Mouse (Mus musculus) heart, embryonic 15.5 days (tissue): ENCODE results near the gene St7. TPM values are rescaled to one million over a fixed set of nuclear protein-coding genes. Genes with fewer than 3 reads are reported as not detected.

ENCODE experiments used
- ATAC-seq: fragments of 200-750 bp; cut with Nextera tagmentation; replicated peaks from 2 replicates; pipeline ENCODE4 v1.8.0; 2017; ENCODE audit warnings: low read depth, moderate TSS enrichment; ENCODE audit not compliant: insufficient number of reproducible peaks, insufficient read depth, low FRiP score
- H3K27ac ChIP-seq: fragments of 300-500 bp; sonication (generic); 2 replicates; pipeline ENCODE4 v1.5.1; 2015; ENCODE audit warnings: mild to moderate bottlenecking, inconsistent platforms
- H3K27me3 ChIP-seq: fragments of 300-500 bp; sonication (generic); 2 replicates; pipeline ENCODE4 v1.6.1; 2015; ENCODE audit warnings: inconsistent platforms
- H3K36me3 ChIP-seq: fragments of 300-500 bp; sonication (generic); 2 replicates; pipeline ENCODE4 v1.6.1; 2015; ENCODE audit warnings: mild to moderate bottlenecking, inconsistent platforms
- H3K4me1 ChIP-seq: fragments of 300-500 bp; sonication (generic); replicated peaks from 2 replicates; pipeline ENCODE4 v1.6.1; 2015; ENCODE audit warnings: inconsistent platforms
- H3K4me2 ChIP-seq: fragments of 300-500 bp; sonication (generic); 2 replicates; pipeline ENCODE4 v1.6.1; 2015; ENCODE audit warnings: inconsistent platforms, mild to moderate bottlenecking, moderate library complexity
- H3K4me3 ChIP-seq: fragments of 300-500 bp; sonication (generic); 2 replicates; pipeline ENCODE4 v1.5.1; 2015; ENCODE audit warnings: mild to moderate bottlenecking, inconsistent platforms
- H3K9ac ChIP-seq: fragments of 300-500 bp; sonication (generic); 2 replicates; pipeline ENCODE4 v1.6.1; 2015; ENCODE audit warnings: mild to moderate bottlenecking, inconsistent platforms
- H3K9me3 ChIP-seq: fragments of 300-500 bp; sonication (generic); replicated peaks from 2 replicates; pipeline ENCODE4 v1.6.1; 2016; ENCODE audit warnings: inconsistent platforms
- WGBS: fragments of 180-500 bp; shearing (Covaris S2); methylation state at CpG from one replicate; pipeline ENCODE4 v1.1.7; 2015; ENCODE audit warnings: mixed read lengths; 5-methylcytosine and 5-hydroxymethylcytosine counted together
- polyA plus RNA-seq: library from polyadenylated mRNA; unstranded; fragments of >200 nt; fragmentation: Nextera tagmentation; extraction: Ambion mirVana; gene quantifications from 2 replicates; pipeline ENCODE4 v1.2.1, GENCODE M21; 2015

St7 gene
- polyA plus RNA-seq, 1 experiment from 2014 or later: 26.1 TPM

DNA sequence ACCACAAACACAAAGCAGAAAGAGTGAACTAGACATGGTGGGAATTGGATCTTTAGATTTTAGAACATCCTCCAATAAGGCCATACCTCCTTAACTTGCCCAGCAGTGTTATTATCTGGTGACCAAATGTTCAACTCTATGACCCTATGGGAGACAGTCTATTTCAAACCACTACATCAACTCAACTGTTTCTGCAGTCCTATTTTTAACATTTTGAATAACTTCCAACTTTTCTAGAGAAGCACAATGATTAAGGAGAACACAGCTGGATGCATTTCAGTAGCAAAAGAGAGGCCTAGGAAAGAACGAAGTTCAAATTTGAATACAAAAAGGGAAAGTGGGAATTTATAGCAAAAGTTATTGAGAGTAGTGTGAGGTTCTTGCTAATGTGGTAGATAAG, 97.5 kb downstream of the St7 start:
- Histone ChIP-seq H3K4me1 (peaks cover 21% of the 10 kb centered on the region), H3K9me3 (no peaks in the 10 kb centered on the region), H3K9ac (no peak overlapping the region), H3K27ac (peak overlapping the region; percentile 73), H3K27me3 (no peaks in the 10 kb centered on the region), H3K36me3 (no peaks in the 10 kb centered on the region), H3K4me3 (no peak overlapping the region), H3K4me2 (no peak overlapping the region)
- ATAC-seq: no peak
- WGBS: 37% methylated on average over 1 of the region's 1 CpGs

DNA sequence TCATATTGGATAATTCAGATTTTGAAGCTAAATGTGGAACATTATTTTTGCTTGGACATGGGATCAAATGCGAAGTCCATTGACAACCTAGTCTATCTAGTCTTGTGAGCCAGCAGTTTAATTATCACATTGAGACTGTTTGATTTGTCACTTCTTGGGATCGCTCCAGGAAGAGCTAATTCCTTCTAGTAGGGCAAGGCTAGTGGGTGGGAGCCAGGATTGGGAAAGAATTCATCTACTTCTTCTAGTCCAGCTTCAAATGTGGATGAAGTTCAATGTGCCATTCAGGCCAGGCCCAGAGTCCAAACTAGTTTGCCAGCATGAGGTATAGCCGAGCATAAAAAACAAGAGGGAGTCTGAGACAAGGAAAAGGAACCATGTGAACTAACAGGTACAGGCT, 100.7 kb downstream of the St7 start:
- 87% methylated on average over 3 of the region's 3 CpGs for WGBS
- Histone ChIP-seq H3K4me3 (no peak overlapping the region), H3K4me1 (peaks cover 12% of the 10 kb centered on the region), H3K36me3 (no peaks in the 10 kb centered on the region), H3K9ac (no peak overlapping the region), H3K9me3 (no peaks in the 10 kb centered on the region), H3K4me2 (no peak overlapping the region), H3K27ac (no peak overlapping the region), H3K27me3 (no peaks in the 10 kb centered on the region)
- ATAC-seq: no peak

DNA sequence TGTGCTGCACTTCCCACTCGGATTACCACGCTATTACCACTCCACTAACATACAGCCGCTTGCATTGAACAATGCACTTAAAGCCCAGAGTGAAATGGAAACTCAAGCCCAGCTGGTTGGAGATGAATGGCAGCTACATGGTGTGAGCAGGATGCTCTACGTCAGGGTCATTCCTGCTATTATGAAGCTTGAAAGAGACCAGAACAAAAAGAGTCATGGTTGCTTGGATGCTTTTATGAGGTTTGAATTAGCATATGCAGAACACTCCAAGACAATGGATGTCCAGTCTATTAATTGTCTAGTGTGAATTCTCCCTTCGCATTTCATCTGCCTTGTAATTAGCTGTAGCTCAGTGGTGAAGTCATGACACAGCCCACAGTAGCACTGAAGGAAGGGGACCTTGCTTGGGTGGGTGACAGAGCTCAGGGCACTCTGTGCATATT, 104.6 kb downstream of the St7 start:
- Histone ChIP-seq H3K36me3 (no peaks in the 10 kb centered on the region), H3K9ac (no peak overlapping the region), H3K9me3 (no peaks in the 10 kb centered on the region), H3K4me1 (no peaks in the 10 kb centered on the region; the same call in 1 of the 2 replicates), H3K27me3 (no peaks in the 10 kb centered on the region), H3K27ac (no peak overlapping the region), H3K4me2 (no peak overlapping the region), H3K4me3 (no peak overlapping the region)
- ATAC-seq: no peak
- WGBS: 89% methylated on average over 5 of the region's 5 CpGs

DNA sequence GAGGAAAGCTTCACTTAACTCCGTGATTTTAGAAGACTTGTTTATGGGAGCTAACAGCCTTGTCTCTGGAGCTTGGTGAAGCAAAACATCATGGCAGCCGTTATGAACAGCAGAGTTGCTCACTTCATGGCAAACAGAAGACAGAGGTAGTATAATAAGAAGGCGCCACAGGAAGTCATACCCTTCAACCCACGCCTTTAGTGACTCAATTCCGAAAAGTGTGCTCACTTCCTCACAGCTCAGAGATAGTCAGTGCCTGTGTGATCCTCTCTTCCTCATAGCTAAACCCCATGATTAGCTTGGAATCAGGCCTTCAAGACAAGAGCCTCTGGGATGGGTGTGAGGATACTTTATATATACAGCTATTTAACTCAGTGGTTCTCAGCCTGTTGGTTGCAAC, 108.0 kb downstream of the St7 start:
- H3K27ac ChIP-seq: no peak overlapping the region
- no peaks in the 10 kb centered on the region for H3K36me3 ChIP-seq
- ATAC-seq: no peak
- no peaks in the 10 kb centered on the region for H3K9me3 ChIP-seq
- 82% methylated on average over 5 of the region's 5 CpGs for WGBS
- no peaks in the 10 kb centered on the region for H3K27me3 ChIP-seq
- no peak overlapping the region for H3K9ac ChIP-seq
- no peak overlapping the region for H3K4me3 ChIP-seq
- H3K4me1 ChIP-seq: no peaks in the 10 kb centered on the region
- H3K4me2 ChIP-seq: no peak overlapping the region

DNA sequence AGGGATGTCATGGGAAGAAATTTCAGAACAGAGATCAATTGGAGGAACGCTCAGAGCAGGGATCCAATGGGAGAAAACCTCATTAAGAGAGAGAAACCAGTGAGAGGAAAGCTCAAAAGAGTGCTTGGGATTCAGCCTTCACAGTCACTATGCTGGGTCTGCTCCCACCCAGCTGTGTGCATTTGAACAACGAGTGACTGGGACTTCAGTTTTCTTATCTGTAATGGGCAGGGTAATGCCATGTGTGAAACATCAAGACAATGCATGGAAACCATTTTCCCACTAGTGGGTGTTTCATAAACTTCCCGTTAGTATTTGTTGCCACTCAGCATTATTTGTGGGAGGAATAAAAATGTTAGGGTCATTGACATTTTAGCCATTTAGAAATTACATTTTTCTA, 111.7 kb downstream of the St7 start:
- peaks cover 10% of the 10 kb centered on the region for H3K4me1 ChIP-seq
- 55% methylated on average over 3 of the region's 3 CpGs for WGBS
- no peaks in the 10 kb centered on the region for H3K9me3 ChIP-seq
- no peaks in the 10 kb centered on the region for H3K27me3 ChIP-seq
- no peak for ATAC-seq
- H3K4me2 ChIP-seq: no peak overlapping the region
- H3K27ac ChIP-seq: no peak overlapping the region
- no peak overlapping the region for H3K4me3 ChIP-seq
- H3K9ac ChIP-seq: no peak overlapping the region
- no peaks in the 10 kb centered on the region for H3K36me3 ChIP-seq

DNA sequence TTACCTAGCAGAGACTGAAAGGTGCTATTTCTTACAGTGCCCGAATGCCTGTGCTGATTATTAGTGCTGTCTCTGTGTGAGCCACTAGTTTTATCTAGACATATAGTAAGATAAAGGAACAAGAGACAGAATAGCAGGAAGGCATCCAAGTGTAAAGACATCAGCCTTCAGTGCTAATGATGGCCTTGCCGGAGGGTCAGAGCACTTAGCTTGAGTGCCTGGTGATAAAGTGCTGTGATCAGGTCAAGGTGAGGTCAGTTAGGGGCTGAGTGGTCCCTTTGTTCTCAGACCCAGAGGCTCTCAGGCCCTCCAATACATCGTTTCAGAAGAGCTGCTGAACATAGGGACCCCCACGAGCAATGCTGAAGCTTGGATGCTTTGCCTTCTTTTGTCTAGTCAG, 113.8 kb downstream of the St7 start:
- 13% methylated on average over 4 of the region's 4 CpGs for WGBS
- ATAC-seq: no peak
- no peak overlapping the region for H3K4me2 ChIP-seq
- peaks cover 10% of the 10 kb centered on the region for H3K4me1 ChIP-seq
- no peak overlapping the region for H3K9ac ChIP-seq
- H3K9me3 ChIP-seq: no peaks in the 10 kb centered on the region
- no peaks in the 10 kb centered on the region for H3K36me3 ChIP-seq
- no peak overlapping the region for H3K4me3 ChIP-seq
- no peaks in the 10 kb centered on the region for H3K27me3 ChIP-seq
- no peak overlapping the region for H3K27ac ChIP-seq

DNA sequence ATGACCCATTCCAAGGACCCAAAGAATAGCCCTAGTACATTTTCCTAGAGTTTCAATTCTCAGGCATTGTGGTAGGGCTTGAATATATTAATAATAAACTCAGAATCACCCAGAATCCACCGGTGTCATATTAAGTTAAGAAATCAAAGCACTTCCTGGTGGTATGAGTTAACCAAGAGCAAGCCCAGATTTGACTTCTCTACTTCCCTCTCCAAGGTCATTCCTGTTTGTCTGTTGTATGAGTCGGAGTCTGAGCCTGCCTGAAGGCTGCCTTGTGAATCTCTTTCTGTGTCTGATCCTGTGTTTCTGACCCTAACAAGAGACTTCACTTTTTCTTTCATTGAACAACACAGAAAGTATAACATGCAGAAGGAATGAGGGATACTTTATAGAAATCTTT, 118.3 kb downstream of the St7 start:
- ATAC-seq: no peak
- Histone ChIP-seq H3K27ac (no peak overlapping the region), H3K27me3 (no peaks in the 10 kb centered on the region), H3K4me1 (peaks cover 26% of the 10 kb centered on the region), H3K9ac (no peak overlapping the region), H3K36me3 (no peaks in the 10 kb centered on the region), H3K9me3 (no peaks in the 10 kb centered on the region), H3K4me3 (no peak overlapping the region), H3K4me2 (no peak overlapping the region)
- 59% methylated on average over 2 of the region's 2 CpGs for WGBS

DNA sequence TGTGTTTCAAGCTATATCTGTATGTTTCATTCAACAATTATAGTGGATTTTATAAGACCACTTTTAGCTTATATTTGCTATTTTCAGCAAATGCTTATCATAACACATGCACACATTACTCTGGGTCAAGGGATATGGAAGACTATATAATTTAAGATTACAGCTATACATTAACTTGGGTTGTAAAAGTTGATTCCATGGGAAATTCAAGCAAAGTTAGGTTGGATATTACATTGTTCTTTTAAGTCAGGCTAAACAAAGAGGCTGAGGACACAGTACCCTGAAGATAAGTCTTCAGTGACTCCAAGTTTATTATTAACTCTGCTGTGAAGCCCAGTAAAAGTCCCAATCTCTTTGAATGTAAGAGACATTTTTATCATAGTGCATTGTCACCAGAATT, 118.8 kb downstream of the St7 start:
- no peaks in the 10 kb centered on the region for H3K9me3 ChIP-seq
- no peak overlapping the region for H3K9ac ChIP-seq

DNA sequence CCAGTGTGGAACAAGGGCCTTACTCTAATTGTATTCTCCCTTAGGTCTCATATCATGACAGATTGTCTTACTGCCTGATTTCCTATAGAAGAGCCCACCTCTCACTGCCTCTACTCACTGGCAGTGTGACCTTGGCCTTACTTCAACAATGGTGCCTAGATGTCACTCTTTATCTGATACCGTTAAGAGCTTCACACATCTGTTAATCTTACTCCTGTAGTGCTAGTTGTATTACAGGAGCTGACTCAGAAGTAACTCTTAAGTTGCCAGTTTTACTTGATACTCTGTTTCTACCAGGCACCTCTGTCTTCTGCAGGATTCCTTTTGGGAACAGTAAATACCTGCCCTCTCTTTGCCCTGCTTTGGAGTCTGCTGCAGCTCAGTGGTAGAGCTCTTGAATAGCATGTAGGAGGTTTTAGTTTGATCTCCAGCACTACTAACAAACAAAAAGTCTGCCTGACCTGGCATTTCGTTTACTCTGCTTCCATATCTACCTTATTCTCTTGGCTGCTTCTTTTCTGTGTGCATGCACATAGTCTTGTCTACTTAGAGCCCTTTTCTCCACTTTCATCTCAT, 121.4 kb downstream of the St7 start:
- no peaks in the 10 kb centered on the region for H3K27me3 ChIP-seq
- no peak for ATAC-seq
- H3K4me3 ChIP-seq: no peak overlapping the region
- no peak overlapping the region for H3K27ac ChIP-seq
- 35% methylated on average over 2 of the region's 2 CpGs for WGBS
- no peaks in the 10 kb centered on the region for H3K36me3 ChIP-seq
- H3K9ac ChIP-seq: no peak overlapping the region
- H3K4me2 ChIP-seq: no peak overlapping the region
- no peaks in the 10 kb centered on the region for H3K9me3 ChIP-seq
- peaks cover 26% of the 10 kb centered on the region for H3K4me1 ChIP-seq

More for the DNA sequence above, 118.8 kb downstream of the St7 start:
- Histone ChIP-seq H3K4me3 (no peak overlapping the region), H3K4me1 (peaks cover 25% of the 10 kb centered on the region), H3K36me3 (no peaks in the 10 kb centered on the region), H3K4me2 (no peak overlapping the region), H3K27ac (no peak overlapping the region), H3K27me3 (no peaks in the 10 kb centered on the region)
- no peak for ATAC-seq

DNA sequence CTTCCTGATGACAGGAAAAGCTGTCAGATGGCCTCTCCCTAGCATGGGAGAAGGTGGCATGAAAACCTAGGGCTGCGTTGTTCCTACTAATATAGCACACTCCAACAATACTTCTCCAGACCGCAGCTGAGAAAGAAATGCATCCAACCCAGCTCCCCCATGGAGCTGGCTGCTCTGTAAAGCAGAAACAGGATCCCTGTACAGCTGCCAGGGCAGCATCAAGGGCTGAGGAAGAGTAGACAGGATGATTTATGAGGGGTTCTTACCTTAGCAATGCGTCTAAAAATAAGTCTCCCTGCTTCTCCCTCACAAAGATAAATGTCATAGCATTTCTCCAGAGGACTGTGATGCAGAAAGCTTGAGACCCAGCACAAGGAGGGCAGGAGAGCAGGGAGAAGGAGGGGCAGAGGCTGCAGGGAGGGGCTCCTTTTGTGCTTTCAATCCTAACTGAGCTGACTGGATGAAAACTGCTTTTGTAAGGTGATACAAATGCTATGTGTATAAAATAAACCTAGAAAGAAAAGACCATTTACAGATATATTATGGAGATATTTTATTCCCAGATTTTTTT, 124.2 kb downstream of the St7 start:
- H3K9ac ChIP-seq: no peak overlapping the region
- no peaks in the 10 kb centered on the region for H3K36me3 ChIP-seq
- ATAC-seq: peak; percentile 43; the same call in 1 of the 2 replicates
- no peaks in the 10 kb centered on the region for H3K27me3 ChIP-seq
- H3K4me2 ChIP-seq: no peak overlapping the region
- H3K4me3 ChIP-seq: no peak overlapping the region
- no peak overlapping the region for H3K27ac ChIP-seq
- WGBS: 10% methylated on average over 3 of the region's 3 CpGs
- no peaks in the 10 kb centered on the region for H3K9me3 ChIP-seq
- H3K4me1 ChIP-seq: peaks cover 31% of the 10 kb centered on the region

DNA sequence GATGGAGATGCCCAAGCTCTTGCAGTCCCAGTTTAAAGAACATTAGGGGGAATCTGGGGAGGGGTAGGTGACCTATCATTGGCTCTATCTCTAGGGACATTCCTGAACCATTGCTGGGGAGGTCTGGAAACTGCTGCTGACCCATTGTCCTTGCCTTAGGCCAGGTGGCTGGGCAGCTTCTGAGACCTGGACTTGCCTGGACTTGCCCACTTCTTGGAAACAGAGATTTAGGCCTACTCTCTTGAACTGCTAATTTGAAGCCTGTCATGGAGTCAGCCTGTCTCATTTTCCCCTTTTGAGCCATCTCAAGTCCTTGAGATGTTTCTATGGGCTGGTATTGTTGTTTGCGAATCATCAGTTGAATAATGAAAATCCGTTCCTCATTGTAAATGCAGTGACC, 130.9 kb downstream of the St7 start:
- WGBS: 97% methylated on average over 2 of the region's 2 CpGs
- Histone ChIP-seq H3K27ac (no peak overlapping the region), H3K27me3 (no peaks in the 10 kb centered on the region), H3K9ac (no peak overlapping the region), H3K9me3 (no peaks in the 10 kb centered on the region), H3K4me2 (no peak overlapping the region), H3K4me1 (peaks cover 13% of the 10 kb centered on the region), H3K36me3 (no peaks in the 10 kb centered on the region), H3K4me3 (no peak overlapping the region)
- ATAC-seq: no peak

DNA sequence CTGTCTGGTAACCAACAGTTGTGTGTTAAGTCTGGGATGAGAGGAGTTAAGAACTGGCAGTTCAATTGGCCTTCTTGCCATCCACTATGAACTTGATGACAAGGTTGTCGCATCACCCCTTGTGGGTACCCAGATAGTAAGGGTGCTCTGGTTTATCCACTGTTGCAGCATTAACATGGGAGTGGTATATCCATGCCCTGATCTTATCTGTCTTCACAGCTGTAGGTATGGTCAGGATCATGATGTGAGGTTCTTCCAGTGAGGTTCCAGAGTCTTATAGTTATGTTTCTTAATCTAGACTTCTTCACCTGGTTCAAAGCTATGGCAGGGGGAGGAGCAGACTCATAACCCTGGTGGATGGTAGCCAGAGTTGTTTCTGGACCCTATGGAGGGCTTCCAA, 132.0 kb downstream of the St7 start:
- 85% methylated on average over 1 of the region's 1 CpGs for WGBS
- H3K27ac ChIP-seq: no peak overlapping the region
- H3K9ac ChIP-seq: no peak overlapping the region
- H3K27me3 ChIP-seq: no peaks in the 10 kb centered on the region
- H3K36me3 ChIP-seq: no peaks in the 10 kb centered on the region
- no peak overlapping the region for H3K4me3 ChIP-seq
- peaks cover 13% of the 10 kb centered on the region for H3K4me1 ChIP-seq
- H3K9me3 ChIP-seq: no peaks in the 10 kb centered on the region
- ATAC-seq: no peak
- no peak overlapping the region for H3K4me2 ChIP-seq
